Mouse (Mus musculus) small intestine, adult 2 months (tissue): ENCODE data around the gene Fam111a.

Experiments
- CTCF ChIP-seq: fragments of 200-500 bp; IDR thresholded peaks from 2 replicates; pipeline ENCODE4 v1.5.1; 2012; ENCODE audit warnings: low read depth, mild to moderate bottlenecking, control low read depth, inconsistent platforms, low read length, moderate library complexity, mixed read lengths; ENCODE audit not compliant: insufficient replicate concordance, insufficient read length; ENCODE audit errors: extremely low read depth
- POLR2A ChIP-seq: fragments of 200-500 bp; IDR thresholded peaks from 2 replicates; pipeline ENCODE4 v1.6.1; 2012; ENCODE audit warnings: low read depth, mild to moderate bottlenecking, control low read depth, inconsistent platforms, low read length, moderate library complexity

GRCm38 (mm10) chr19:12518541-12518890 is 27.0 kb upstream of the Fam111a start:
- TF ChIP-seq CTCF (no peak), POLR2A (no peak)
